Mouse (Mus musculus) layer of hippocampus, adult 9-11 months (tissue): Measurements from ENCODE around the gene Gskip.

Experiments
- DNase-seq: peaks from one replicate; pipeline ENCODE4 v3.0.0; 2022

Gskip gene

GRCm38 (mm10) chr12:105724616-105725015, 40.0 kb downstream of the Gskip start:
- DNase-seq: no peak

- DNase-seq: no peak
Measured at GRCm38 (mm10) chr12:105725736-105726135, 41.1 kb downstream of the Gskip start.

DNA sequence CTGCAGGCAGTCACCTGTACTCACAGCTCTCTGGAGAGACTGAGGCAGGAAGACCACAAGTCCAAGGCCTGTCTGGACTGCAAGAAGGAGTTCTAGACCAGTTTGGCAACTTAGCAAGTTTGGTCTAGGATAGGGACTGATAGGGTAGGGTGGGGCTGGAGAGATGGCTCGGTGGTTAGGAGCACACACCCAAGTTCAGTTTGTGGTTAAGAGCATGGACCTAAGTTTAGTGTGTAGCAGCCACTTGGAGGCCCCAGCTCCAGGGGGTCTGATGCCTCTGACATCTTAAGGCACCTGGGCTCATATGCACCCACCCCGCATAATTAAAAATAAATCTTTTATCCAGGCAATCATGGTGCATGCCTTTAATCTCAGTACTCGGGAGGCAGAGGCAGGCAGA, 42.6 kb downstream of the Gskip start:
- DNase-seq: no peak

- DNase-seq: no peak
Measured at GRCm38 (mm10) chr12:105727964-105728363, 43.3 kb downstream of the Gskip start.

DNA sequence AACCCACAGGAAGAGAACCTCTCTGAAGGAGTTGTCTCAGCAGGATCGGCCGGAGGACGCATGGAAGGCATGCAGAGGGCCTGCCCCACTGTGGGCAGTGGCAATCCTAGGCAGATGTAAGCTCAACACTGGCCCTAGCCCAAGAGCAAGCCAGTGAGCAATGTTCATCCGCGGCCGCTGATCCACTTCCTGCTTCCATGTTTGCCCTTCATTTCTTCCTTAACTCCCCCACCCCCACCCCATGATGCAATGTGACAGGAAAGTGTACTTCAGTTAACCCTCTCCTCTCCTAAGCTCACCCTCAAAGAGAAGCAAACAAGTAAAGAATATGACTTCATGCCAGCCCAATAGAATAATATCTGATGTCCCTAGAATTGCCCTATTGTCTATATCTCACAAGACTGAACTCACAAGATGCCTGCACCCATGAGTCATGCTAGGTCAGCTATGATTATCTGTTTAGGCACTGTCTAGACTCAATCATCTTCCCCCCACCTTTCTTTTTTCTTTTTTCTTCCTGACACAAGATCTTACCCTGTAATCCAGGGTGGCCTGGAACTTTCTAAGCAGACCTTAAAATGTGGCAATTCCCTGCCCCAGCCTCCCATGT, 46.3 kb downstream of the Gskip start:
- no peak for DNase-seq

- DNase-seq: no peak
Measured at GRCm38 (mm10) chr12:105733370-105734159, 48.9 kb downstream of the Gskip start.

DNA sequence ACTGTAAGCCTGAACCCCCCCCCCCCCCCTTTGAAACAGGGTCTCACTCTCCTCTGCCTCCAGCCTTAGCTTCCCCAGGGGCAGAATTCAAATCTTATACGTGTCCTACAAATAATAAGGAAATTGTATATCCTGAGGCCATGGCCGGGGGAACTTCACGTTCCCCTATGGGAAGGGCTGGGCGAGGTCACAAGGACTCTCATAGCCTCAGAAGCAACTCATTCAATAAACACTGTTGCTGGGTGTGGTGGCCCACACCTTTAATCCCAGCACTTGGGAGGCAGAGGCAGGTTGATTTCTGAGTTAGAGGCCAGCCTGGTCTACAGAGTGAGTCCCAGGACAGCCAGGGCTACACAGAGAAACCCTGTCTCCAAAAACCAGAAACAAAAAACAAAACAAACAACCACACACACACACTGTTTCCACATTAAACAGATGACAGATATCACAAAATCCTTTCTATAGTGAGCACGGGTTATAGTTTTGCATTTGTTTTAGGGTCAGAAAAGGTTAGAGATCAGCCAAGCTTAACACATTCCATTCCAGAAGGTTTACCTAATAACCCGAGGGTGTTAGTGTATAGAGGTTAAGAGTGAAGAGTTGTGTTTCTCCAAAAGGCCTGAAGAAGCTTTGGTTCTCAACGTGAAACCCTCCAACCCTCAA, 50.7 kb downstream of the Gskip start:
- no peak for DNase-seq

DNA sequence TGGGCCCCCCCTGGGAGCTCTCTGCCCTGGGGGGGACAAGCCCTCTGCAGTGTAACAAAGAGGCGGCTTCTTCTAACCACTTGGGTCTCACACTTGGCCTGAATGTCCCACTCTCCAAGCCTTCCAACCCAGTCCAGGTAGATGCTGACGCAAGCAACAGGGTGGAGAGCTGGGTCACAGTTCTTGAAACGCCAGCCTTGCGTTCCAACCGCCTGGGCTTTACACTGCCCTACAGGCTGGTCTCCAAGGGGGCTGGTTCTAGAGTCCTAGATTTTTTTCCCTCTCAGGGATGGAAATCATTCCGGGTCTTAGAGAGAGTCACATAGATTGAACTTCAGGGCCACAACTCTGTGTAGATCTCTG, 51.2 kb downstream of the Gskip start:
- DNase-seq: no peak

- DNase-seq: no peak
Measured at GRCm38 (mm10) chr12:105738316-105739096, 53.9 kb downstream of the Gskip start.

- no peak for DNase-seq
Measured at GRCm38 (mm10) chr12:105739656-105740055, 55.0 kb downstream of the Gskip start.

- DNase-seq: no peak
Measured at GRCm38 (mm10) chr12:105748114-105748513, 63.5 kb downstream of the Gskip start.
